Mouse (Mus musculus): ENCODE results near the gene Arhgap24.

DNA sequence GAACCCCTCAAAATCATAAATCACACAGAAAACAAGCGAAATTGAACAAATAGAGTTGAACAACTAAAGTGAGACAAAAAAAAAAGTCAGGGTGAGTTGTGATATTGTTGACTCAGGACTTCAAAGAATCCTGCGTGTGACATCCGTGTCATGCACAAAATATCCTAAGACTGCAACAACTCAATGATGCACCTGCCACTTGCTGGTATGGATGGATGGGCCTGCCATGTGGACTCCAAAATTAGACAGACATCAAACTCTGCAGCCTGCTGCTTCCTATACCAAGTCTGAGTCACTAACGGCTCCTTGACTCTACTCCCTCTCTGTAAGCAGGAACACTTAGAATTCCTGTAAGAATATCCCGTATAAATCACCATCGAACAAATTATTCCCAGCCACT, 321.6 kb downstream of the Arhgap24 start:
- TF ChIP-seq POLR2A (IDR thresholded peaks at IDR 0.05; ENCODE audit: insufficient read length, low read depth) (no peak), SRF (IDR thresholded peaks at IDR 0.05; ENCODE audit: control insufficient read depth, insufficient read length, low read depth) (no peak), POLR2AphosphoS2 (IDR thresholded peaks at IDR 0.05; ENCODE audit: insufficient read length, low read depth) (no peak), USF1 (IDR thresholded peaks at IDR 0.05; ENCODE audit: low read depth) (no peak), MAX (IDR thresholded peaks at IDR 0.05; ENCODE audit: low read depth) (no peak)

Data from myocyte (in vitro differentiated cells).